ENCODE assay signal across 25 mouse cellular contexts in the genomic region with DNA sequence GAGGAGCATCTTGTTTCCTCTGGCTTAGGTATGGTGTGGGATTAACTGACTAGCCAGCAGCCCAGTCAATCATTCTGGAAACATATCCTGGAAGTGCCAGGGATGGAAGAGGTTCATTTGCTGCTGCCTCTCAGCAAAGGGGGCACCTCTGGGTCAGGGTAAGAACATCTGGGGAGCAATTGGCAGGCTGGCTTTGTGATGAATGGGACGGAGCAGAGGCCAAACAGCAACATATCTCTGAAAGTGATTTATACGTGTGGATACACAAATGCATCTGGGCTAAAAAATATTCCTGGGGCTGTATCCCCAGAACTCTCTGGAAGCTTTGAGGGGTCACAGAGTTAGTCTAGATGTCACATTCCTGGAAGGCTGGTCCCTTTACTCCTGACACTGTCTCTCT.
"Had no signal": no experiment of that assay in that cellular context is flagged by ENCODE, and none has a peak within 500 bp of the region (broad histone marks: within the 10 kb centered on the region; RNA-seq: fewer than 3 reads in every experiment).

No protein-coding gene starts in this region.

- H3K27me3 ChIP-seq: heart, embryonic 12.5 days; hindbrain, embryonic 12.5 days; limb, embryonic 12.5 days had no signal

- ATAC-seq: hindbrain, postnatal 0 days; intestine, embryonic 16.5 days had no signal

- H3K4me3 ChIP-seq: gastrocnemius, adult 2 months; heart, embryonic 10.5 days; heart, embryonic 12.5 days; hindbrain, embryonic 10.5 days; hindbrain, embryonic 12.5 days; layer of hippocampus, adult 2 months; left cerebral cortex, adult 2 months; limb, embryonic 10.5 days; limb, embryonic 12.5 days had no signal

- H3K4me1 ChIP-seq: heart, embryonic 10.5 days; heart, embryonic 12.5 days; hindbrain, embryonic 10.5 days; hindbrain, embryonic 12.5 days; limb, embryonic 12.5 days had no signal

- H3K9me3 ChIP-seq: heart, embryonic 10.5 days; limb, embryonic 10.5 days had no signal

- H3K9ac ChIP-seq: heart, embryonic 12.5 days; hindbrain, embryonic 12.5 days; hindbrain, embryonic 14.5 days; limb, embryonic 12.5 days had no signal

- H3K36me3 ChIP-seq: heart, embryonic 10.5 days; heart, embryonic 12.5 days; hindbrain, embryonic 10.5 days; hindbrain, embryonic 12.5 days; limb, embryonic 10.5 days; limb, embryonic 12.5 days had no signal

- DNase-seq: gastrocnemius, adult 2 months; gastrocnemius, postnatal 10 days; gastrocnemius, postnatal 25 days; heart, adult 18-20 months; heart, postnatal 10 days; heart, postnatal 4 days; kidney, adult 11 months; kidney, adult 2 months; kidney, adult 9 months; kidney, postnatal 10 days; kidney, postnatal 25 days; kidney, postnatal 4 days; liver had no signal

- H3K4me2 ChIP-seq: heart, embryonic 12.5 days; hindbrain, embryonic 12.5 days; hindbrain, embryonic 14.5 days; limb, embryonic 12.5 days; liver, embryonic 11.5 days had no signal

- H3K27ac ChIP-seq: gastrocnemius, adult 2 months; heart, embryonic 10.5 days; hindbrain, embryonic 10.5 days; hindbrain, embryonic 12.5 days; hindbrain, embryonic 14.5 days; hindbrain, postnatal 0 days; layer of hippocampus, adult 2 months; left cerebral cortex, adult 2 months; limb, embryonic 10.5 days; limb, embryonic 12.5 days had no signal
